Mouse (Mus musculus): ENCODE results near the gene C77080. TPM values are rescaled to one million over a fixed set of nuclear protein-coding genes. Genes with fewer than 3 reads are reported as not detected.

C77080 gene
- total RNA-seq, 2 experiments from 2014 or later: 22.5 to 25.9 TPM

- H3K27ac ChIP-seq: no peak overlapping the region
- TF ChIP-seq CTCF (IDR thresholded peaks at IDR 0.05): no peak
- no peak for DNase-seq (ENCODE audit: extremely low spot score in 1 of 2, low spot score in 2 of 2)
- no peak overlapping the region for H3K4me3 ChIP-seq
- intact Hi-C loops (cut with DNase I): no loop called here
Measured at GRCm38 (mm10) chr4:129266191-129266590, 5.0 kb upstream of the C77080 start.

GRCm38 (mm10) chr4:129263225-129264021, 2.2 kb upstream of the C77080 start:
- Histone ChIP-seq H3K4me3 (no peak overlapping the region), H3K27ac (peak overlapping the region; percentile 76)
- peak; percentile 32 to 59 for DNase-seq (ENCODE audit: extremely low spot score in 1 of 2, low spot score in 2 of 2)
- intact Hi-C loops (cut with DNase I): loop anchor here (1.0 to 5.0 kb wide), 3 partner anchors 25 to 119 kb away; no protein-coding TSS in a partner anchor
- no peak for TF ChIP-seq CTCF (IDR thresholded peaks at IDR 0.05)

- no peak for DNase-seq (ENCODE audit: extremely low spot score in 1 of 2, low spot score in 2 of 2)
Measured at GRCm38 (mm10) chr4:129260678-129261077, 526 bp downstream of the C77080 start.

GRCm38 (mm10) chr4:129259101-129259500, 2.1 kb downstream of the C77080 start:
- intact Hi-C loops (cut with DNase I): no loop called here
- Histone ChIP-seq H3K4me3 (no peak overlapping the region), H3K27ac (no peak overlapping the region)
- TF ChIP-seq CTCF (IDR thresholded peaks at IDR 0.05): no peak
- no peak for DNase-seq (ENCODE audit: extremely low spot score in 1 of 2, low spot score in 2 of 2)

More at GRCm38 (mm10) chr4:129260678-129261077, 526 bp downstream of the C77080 start:
- Histone ChIP-seq H3K27ac (no peak overlapping the region), H3K4me3 (no peak overlapping the region)
- intact Hi-C loops (cut with DNase I): loop anchor here (5.0 kb wide), 1 partner anchor 33 kb away; no protein-coding TSS in a partner anchor
- TF ChIP-seq CTCF (IDR thresholded peaks at IDR 0.05): no peak

- no peak for TF ChIP-seq CTCF (IDR thresholded peaks at IDR 0.05)
- Histone ChIP-seq H3K27ac (no peak overlapping the region), H3K4me3 (no peak overlapping the region)
- no peak for DNase-seq (ENCODE audit: extremely low spot score in 1 of 2, low spot score in 2 of 2)
- intact Hi-C loops (cut with DNase I): no loop called here
Measured at GRCm38 (mm10) chr4:129256450-129257380, 4.5 kb downstream of the C77080 start.

GRCm38 (mm10) chr4:129254571-129254970, 6.6 kb downstream of the C77080 start:
- intact Hi-C loops (cut with DNase I): no loop called here
- Histone ChIP-seq H3K27ac (no peak overlapping the region), H3K4me3 (no peak overlapping the region)
- no peak for TF ChIP-seq CTCF (IDR thresholded peaks at IDR 0.05)
- no peak for DNase-seq (ENCODE audit: extremely low spot score in 1 of 2, low spot score in 2 of 2)

- TF ChIP-seq CTCF (IDR thresholded peaks at IDR 0.05): no peak
- intact Hi-C loops (cut with DNase I): no loop called here
- Histone ChIP-seq H3K27ac (no peak overlapping the region), H3K4me3 (no peak overlapping the region)
- no peak for DNase-seq (ENCODE audit: extremely low spot score in 1 of 2, low spot score in 2 of 2)
Measured at GRCm38 (mm10) chr4:129252492-129252891, 8.7 kb downstream of the C77080 start.

- DNase-seq (ENCODE audit: extremely low spot score in 1 of 2, low spot score in 2 of 2): no peak
- intact Hi-C loops (cut with DNase I): no loop called here
- Histone ChIP-seq H3K4me3 (no peak overlapping the region), H3K27ac (no peak overlapping the region)
- no peak for TF ChIP-seq CTCF (IDR thresholded peaks at IDR 0.05)
Measured at GRCm38 (mm10) chr4:129251482-129252125, 9.6 kb downstream of the C77080 start.

GRCm38 (mm10) chr4:129250759-129251481, 10.3 kb downstream of the C77080 start:
- H3K27ac ChIP-seq: no peak overlapping the region
- no peak overlapping the region for H3K4me3 ChIP-seq
- TF ChIP-seq CTCF (IDR thresholded peaks at IDR 0.05): no peak
- intact Hi-C loops (cut with DNase I): no loop called here
- no peak for DNase-seq (ENCODE audit: extremely low spot score in 1 of 2, low spot score in 2 of 2)

- no peak for TF ChIP-seq CTCF (IDR thresholded peaks at IDR 0.05)
- intact Hi-C loops (cut with DNase I): no loop called here
- Histone ChIP-seq H3K27ac (no peak overlapping the region), H3K4me3 (no peak overlapping the region)
- DNase-seq (ENCODE audit: extremely low spot score in 1 of 2, low spot score in 2 of 2): no peak
Measured at GRCm38 (mm10) chr4:129249288-129249687, 11.9 kb downstream of the C77080 start.

- intact Hi-C loops (cut with DNase I): no loop called here
- no peak for DNase-seq (ENCODE audit: extremely low spot score in 1 of 2, low spot score in 2 of 2)
- no peak for TF ChIP-seq CTCF (IDR thresholded peaks at IDR 0.05)
- peak overlapping the region; percentile 55; the same call in 1 of the 2 replicates for H3K27ac ChIP-seq
- peak overlapping the region; percentile 46 for H3K4me3 ChIP-seq
Measured at GRCm38 (mm10) chr4:129248243-129248767, 12.9 kb downstream of the C77080 start.
